Mouse (Mus musculus) heart, embryonic 13.5 days (tissue): ENCODE results near the gene Heatr5a. TPM values are rescaled to one million over a fixed set of nuclear protein-coding genes. Genes with fewer than 3 reads are reported as not detected.

ENCODE experiments used
- ATAC-seq: fragments of 200-750 bp; cut with Nextera tagmentation; 2 replicates; pipeline ENCODE4 v1.8.0; 2017; ENCODE audit warnings: moderate TSS enrichment; ENCODE audit not compliant: insufficient number of reproducible peaks, low FRiP score, low TSS enrichment; ENCODE audit errors: extremely low read depth
- H3K27ac ChIP-seq: fragments of 300-500 bp; sonication (generic); replicated peaks from 2 replicates; pipeline ENCODE4 v1.5.1; 2015; ENCODE audit warnings: moderate library complexity, mild to moderate bottlenecking, inconsistent platforms
- H3K27me3 ChIP-seq: fragments of 300-500 bp; sonication (generic); replicated peaks from 2 replicates; pipeline ENCODE4 v1.6.1; 2015; ENCODE audit warnings: mild to moderate bottlenecking, inconsistent platforms
- H3K36me3 ChIP-seq: fragments of 300-500 bp; sonication (generic); 2 replicates; pipeline ENCODE4 v1.6.1; 2015; ENCODE audit warnings: mild to moderate bottlenecking, inconsistent platforms
- H3K4me1 ChIP-seq: fragments of 300-500 bp; sonication (generic); 2 replicates; pipeline ENCODE4 v1.6.1; 2015; ENCODE audit warnings: inconsistent platforms
- H3K4me2 ChIP-seq: fragments of 300-500 bp; sonication (generic); 2 replicates; pipeline ENCODE4 v1.6.1; 2015; ENCODE audit warnings: inconsistent platforms, mild to moderate bottlenecking, moderate library complexity
- H3K4me3 ChIP-seq: fragments of 300-500 bp; sonication (generic); 2 replicates; pipeline ENCODE4 v1.5.1; 2015; ENCODE audit warnings: moderate library complexity, mild to moderate bottlenecking, inconsistent platforms
- H3K9ac ChIP-seq: fragments of 300-500 bp; sonication (generic); 2 replicates; pipeline ENCODE4 v1.6.1; 2015; ENCODE audit warnings: inconsistent platforms, mild to moderate bottlenecking, moderate library complexity
- H3K9me3 ChIP-seq: fragments of 300-500 bp; sonication (generic); 2 replicates; pipeline ENCODE4 v1.6.1; 2016; ENCODE audit warnings: inconsistent platforms
- WGBS: fragments of 180-500 bp; shearing (Covaris S2); methylation state at CpG from one replicate; pipeline ENCODE4 v1.1.7; 2015; ENCODE audit warnings: mixed read lengths; 5-methylcytosine and 5-hydroxymethylcytosine counted together
- polyA plus RNA-seq: library from polyadenylated mRNA; unstranded; fragments of >200 nt; fragmentation: Nextera tagmentation; extraction: Ambion mirVana; gene quantifications from 2 replicates; pipeline ENCODE4 v1.2.1, GENCODE M21; 2015

Heatr5a gene
- polyA plus RNA-seq, 1 experiment from 2014 or later, result 7.5 TPM

DNA sequence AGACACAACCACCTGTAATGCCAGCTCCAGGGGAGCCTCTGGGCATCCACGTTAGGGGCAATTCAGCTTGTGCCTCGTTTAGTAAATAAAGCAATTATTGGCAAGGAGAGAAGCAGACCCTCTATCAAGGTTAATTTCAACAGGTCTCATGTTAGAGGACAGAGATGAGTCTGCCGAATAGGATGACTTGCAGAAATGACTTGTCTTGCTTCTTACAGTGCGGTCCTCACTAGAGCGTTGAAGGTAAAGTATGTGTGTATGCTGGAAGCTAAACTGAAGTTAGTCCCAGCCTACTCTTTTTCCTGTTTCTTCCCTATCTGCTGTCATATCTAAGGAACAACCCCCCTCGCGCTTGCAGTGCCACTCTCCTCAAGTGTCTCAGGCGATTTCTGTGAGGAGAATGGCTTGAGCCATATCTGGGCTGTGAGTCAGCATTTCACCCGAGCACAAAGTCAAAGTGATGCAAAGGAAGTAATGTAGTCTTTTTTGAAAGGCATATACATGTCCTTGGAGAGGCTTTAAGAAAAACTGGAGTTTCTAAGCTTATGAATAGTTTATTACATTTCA, 27.3 kb upstream of the Heatr5a start:
- Histone ChIP-seq H3K9ac (no peak overlapping the region), H3K4me1 (0 out of 2 replicates have a peak, but pooled peaks cover 4% of the 10 kb centered on the region), H3K36me3 (peaks cover 66% of the 10 kb centered on the region), H3K4me3 (no peak overlapping the region), H3K4me2 (no peak overlapping the region), H3K9me3 (no peaks in the 10 kb centered on the region), H3K27me3 (no peaks in the 10 kb centered on the region), H3K27ac (no peak overlapping the region)
- 66% methylated on average over 9 of the region's 9 CpGs for WGBS
- no peak for ATAC-seq

DNA sequence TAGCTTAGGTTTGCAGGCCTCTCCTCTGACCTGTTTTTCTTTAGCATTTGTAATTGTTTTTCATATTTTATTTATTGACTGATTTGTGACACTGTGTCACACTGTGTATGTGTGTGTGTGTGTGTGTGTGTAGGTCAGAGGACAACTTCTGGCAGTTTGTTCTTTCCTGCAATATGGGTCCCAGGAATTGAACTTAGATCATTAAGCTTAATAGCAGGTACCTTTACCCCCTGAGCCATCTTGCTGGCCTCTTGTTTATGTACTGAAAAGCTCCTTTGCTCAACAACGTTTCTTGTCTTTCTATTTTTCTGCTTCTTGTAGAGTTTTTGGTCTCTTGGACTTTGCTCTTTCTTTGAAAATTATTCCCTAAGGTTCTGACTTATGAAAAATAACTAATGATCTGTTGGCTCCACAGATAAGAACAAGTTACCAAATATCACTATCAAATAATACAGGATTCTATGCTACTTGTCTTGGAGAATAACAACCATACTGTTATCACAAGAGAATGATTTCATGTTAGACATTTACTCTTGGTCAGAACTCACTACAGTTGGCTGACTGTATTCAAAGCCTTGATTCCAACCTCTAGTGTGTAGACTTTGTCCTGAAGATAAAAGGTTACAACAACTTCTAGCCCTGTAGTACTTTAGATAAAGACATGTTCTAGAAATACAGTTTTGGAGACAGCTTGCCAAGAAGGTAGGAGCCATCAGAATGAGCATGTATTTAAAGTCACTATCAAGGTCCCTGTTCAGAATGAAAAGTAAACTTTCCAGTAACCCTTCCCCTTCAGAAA, 24.8 kb upstream of the Heatr5a start:
- Histone ChIP-seq H3K4me2 (no peak overlapping the region), H3K9ac (no peak overlapping the region), H3K9me3 (no peaks in the 10 kb centered on the region), H3K27ac (no peak overlapping the region), H3K4me1 (no peaks in the 10 kb centered on the region), H3K4me3 (no peak overlapping the region), H3K36me3 (peaks cover 66% of the 10 kb centered on the region), H3K27me3 (no peaks in the 10 kb centered on the region)
- 86% methylated on average over 1 of the region's 1 CpGs for WGBS
- no peak for ATAC-seq

DNA sequence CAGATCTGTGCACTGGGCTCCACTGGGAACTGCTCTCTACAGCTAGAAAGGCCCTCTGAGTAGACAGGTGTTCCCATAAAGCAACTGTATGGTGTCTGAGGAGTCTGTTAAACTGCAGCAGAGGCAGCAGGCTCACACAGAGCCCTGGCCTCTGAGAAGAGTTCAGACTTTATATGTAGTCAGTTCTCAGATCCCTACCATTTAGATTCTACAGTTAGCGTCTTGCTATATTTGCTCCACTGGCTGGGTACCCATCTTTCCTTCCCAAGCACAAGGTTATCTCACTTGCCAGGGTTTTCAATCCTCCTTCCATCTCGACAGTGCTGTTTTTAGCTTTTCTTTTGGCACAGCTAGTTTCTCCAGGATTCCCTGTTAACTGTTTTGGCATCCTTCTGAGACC, 19.5 kb upstream of the Heatr5a start:
- H3K27me3 ChIP-seq, result no peaks in the 10 kb centered on the region
- WGBS, result 55% methylated on average over 2 of the region's 2 CpGs
- H3K9ac ChIP-seq, result no peak overlapping the region; the same call in 1 of the 2 replicates
- H3K4me2 ChIP-seq, result no peak overlapping the region
- peaks cover 27% of the 10 kb centered on the region for H3K36me3 ChIP-seq
- no peak overlapping the region for H3K27ac ChIP-seq
- no peak overlapping the region for H3K4me3 ChIP-seq
- H3K4me1 ChIP-seq, result peaks cover 5% of the 10 kb centered on the region
- H3K9me3 ChIP-seq, result no peaks in the 10 kb centered on the region
- no peak for ATAC-seq

DNA sequence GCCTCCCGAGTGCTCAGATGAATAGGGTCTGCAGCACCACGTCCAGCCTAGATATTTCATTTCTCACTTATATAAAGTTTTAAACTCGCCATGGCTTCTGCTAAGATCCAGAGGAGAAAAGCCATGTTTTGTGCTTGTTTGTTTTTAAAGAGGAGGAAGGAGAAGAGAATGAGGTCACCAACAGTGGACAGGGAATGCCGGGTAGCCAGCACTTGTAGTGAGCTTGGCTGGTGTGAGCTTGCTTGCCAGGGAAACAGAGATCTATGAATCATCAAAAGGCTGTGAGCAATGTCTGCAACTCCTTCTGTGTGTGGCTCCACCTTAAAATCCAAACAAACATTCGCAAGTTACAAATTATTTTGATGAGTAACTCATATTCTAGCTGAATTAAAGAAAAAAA, 17.4 kb upstream of the Heatr5a start:
- H3K9ac ChIP-seq, result no peak overlapping the region
- H3K4me1 ChIP-seq, result peaks cover 15% of the 10 kb centered on the region
- H3K27me3 ChIP-seq, result no peaks in the 10 kb centered on the region
- H3K36me3 ChIP-seq, result peaks cover 6% of the 10 kb centered on the region
- 70% methylated on average over 5 of the region's 5 CpGs for WGBS
- no peaks in the 10 kb centered on the region for H3K9me3 ChIP-seq
- no peak for ATAC-seq
- no peak overlapping the region for H3K27ac ChIP-seq
- no peak overlapping the region for H3K4me3 ChIP-seq
- H3K4me2 ChIP-seq, result no peak overlapping the region

DNA sequence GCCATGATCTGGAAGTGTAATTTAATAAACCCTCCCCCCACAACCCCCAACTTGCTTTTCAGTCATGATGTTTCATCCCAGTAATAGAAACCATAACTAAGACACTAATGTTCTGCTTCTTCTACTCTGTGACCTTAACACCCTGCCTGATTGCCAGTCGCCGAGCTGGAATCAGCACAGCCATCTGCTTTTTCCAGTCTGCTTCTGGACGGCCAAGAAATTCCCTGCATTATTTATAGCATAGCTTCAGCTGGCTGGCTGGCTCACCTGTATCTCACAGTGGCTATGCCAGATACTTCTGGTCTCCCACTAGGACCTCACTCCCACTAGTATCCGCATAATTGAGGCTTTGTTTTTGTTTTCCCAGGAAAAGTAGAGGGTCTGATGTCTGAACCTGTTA, 14.7 kb upstream of the Heatr5a start:
- no peaks in the 10 kb centered on the region for H3K9me3 ChIP-seq
- H3K4me3 ChIP-seq, result no peak overlapping the region
- H3K4me2 ChIP-seq, result no peak overlapping the region
- no peaks in the 10 kb centered on the region for H3K27me3 ChIP-seq
- H3K36me3 ChIP-seq, result peaks cover 4% of the 10 kb centered on the region; the same call in 1 of the 2 replicates
- 40% methylated on average over 4 of the region's 4 CpGs for WGBS
- ATAC-seq, result no peak
- peaks cover 15% of the 10 kb centered on the region for H3K4me1 ChIP-seq
- no peak overlapping the region for H3K27ac ChIP-seq
- H3K9ac ChIP-seq, result no peak overlapping the region

DNA sequence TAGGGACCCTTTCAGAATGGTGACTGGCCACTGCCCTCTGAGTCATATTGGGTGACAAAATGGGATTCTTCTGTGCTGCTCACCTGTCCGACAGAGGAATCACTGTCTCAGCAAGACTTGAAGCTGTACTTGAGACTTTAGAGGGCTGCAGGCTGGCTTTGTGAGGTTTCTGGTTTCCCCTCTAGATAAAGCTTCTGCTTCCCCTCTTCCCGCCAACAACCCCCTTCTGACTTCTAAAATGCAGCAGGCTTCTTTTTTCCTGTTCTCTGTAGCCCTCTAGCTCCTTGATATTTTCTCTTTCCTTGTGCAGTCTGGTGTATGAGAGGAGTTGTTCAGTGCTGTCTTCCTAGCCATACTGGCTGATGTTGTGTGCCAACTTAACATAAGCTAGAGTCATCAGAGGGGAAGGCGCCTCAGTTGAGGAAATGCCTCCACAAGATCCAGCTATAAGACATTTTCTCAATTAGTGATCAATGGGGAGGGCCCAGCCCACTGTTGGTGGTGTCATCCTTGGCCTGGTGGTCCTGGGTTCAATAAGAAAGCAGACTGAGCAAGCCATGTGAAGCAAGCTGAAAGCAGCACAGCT, 14.1 kb upstream of the Heatr5a start:
- no peak overlapping the region for H3K4me2 ChIP-seq
- peaks cover 15% of the 10 kb centered on the region for H3K4me1 ChIP-seq
- no peaks in the 10 kb centered on the region for H3K9me3 ChIP-seq
- no peak overlapping the region for H3K9ac ChIP-seq
- peaks cover 4% of the 10 kb centered on the region; the same call in 1 of the 2 replicates for H3K36me3 ChIP-seq
- H3K27me3 ChIP-seq, result no peaks in the 10 kb centered on the region
- H3K27ac ChIP-seq, result no peak overlapping the region
- no peak for ATAC-seq
- WGBS, result 72% methylated on average over 3 of the region's 3 CpGs
- no peak overlapping the region for H3K4me3 ChIP-seq

DNA sequence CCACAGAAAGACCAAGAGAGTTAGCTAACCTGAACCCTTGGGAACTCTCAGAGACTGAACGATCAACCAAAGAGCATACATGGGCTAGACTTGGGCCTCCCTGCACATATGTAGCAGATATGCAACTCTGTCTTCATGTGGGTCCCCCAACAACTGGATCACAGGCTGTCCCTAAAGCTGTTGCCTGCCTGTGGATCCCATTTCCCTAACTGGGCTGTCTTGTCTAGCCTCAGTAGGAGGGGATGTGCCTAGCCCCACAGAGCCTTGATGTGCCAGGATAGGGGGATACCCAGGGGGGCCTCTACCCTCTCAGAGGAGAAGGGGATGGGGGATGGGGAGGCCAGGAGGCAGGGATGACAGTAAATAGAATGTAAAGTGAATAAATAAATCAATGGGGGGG, 12.5 kb upstream of the Heatr5a start:
- H3K9ac ChIP-seq, result no peak overlapping the region
- no peak for ATAC-seq
- H3K36me3 ChIP-seq, result peaks cover 4% of the 10 kb centered on the region; the same call in 1 of the 2 replicates
- H3K4me2 ChIP-seq, result no peak overlapping the region
- H3K4me3 ChIP-seq, result no peak overlapping the region
- no peak overlapping the region for H3K27ac ChIP-seq
- H3K4me1 ChIP-seq, result peaks cover 15% of the 10 kb centered on the region
- no peaks in the 10 kb centered on the region for H3K27me3 ChIP-seq
- no peaks in the 10 kb centered on the region for H3K9me3 ChIP-seq
- 83% methylated on average over 1 of the region's 1 CpGs for WGBS

DNA sequence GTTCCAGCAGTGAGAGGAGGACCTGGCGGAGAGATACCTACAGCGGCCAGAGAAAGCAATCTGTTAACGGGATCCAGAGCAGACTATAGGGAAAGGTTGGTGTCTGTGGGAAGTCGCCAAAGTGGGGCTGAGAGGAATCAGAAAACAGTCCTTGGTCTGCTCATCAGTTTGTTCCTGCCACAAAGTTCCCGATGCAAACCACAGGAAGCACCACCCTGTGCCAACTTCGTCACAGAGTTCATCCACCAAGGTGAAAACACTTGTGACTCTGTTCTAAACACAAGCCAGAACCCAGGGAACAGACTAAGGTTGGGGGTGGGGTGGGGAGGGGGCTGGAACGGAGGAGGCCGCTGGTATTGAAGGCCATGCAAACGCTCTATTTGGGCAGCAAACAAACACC, 5.4 kb upstream of the Heatr5a start:
- Histone ChIP-seq H3K9ac (no peak overlapping the region), H3K4me3 (no peak overlapping the region), H3K4me2 (no peak overlapping the region), H3K27ac (no peak overlapping the region), H3K9me3 (no peaks in the 10 kb centered on the region), H3K4me1 (no peaks in the 10 kb centered on the region), H3K27me3 (no peaks in the 10 kb centered on the region), H3K36me3 (no peaks in the 10 kb centered on the region)
- ATAC-seq, result no peak
- WGBS, result 62% methylated on average over 9 of the region's 9 CpGs

DNA sequence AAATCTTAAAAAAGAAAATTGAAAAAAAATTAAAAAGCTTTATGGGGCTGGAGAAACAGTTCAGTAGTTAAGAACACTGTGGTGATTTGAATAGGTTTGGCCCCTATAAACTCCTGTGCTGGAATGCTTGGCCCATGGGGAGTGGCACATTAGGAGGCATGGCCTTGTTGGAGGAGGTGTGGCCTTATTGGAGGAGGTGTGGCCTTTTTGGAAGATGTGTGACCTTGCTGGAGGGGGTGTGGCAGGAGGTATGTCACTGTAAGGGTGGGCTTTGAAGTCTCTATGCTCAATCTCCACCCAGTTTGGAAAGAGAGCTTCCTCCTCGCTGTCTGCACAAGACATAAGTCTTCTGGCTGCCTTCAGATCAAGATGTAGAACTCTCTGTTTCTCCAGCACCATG, 3.3 kb upstream of the Heatr5a start:
- Histone ChIP-seq H3K4me1 (peaks cover 9% of the 10 kb centered on the region), H3K9ac (no peak overlapping the region), H3K9me3 (no peaks in the 10 kb centered on the region), H3K27ac (no peak overlapping the region), H3K36me3 (no peaks in the 10 kb centered on the region), H3K4me2 (no peak overlapping the region), H3K4me3 (no peak overlapping the region), H3K27me3 (no peaks in the 10 kb centered on the region)
- no peak for ATAC-seq
- WGBS, result 86% methylated on average over 1 of the region's 1 CpGs

DNA sequence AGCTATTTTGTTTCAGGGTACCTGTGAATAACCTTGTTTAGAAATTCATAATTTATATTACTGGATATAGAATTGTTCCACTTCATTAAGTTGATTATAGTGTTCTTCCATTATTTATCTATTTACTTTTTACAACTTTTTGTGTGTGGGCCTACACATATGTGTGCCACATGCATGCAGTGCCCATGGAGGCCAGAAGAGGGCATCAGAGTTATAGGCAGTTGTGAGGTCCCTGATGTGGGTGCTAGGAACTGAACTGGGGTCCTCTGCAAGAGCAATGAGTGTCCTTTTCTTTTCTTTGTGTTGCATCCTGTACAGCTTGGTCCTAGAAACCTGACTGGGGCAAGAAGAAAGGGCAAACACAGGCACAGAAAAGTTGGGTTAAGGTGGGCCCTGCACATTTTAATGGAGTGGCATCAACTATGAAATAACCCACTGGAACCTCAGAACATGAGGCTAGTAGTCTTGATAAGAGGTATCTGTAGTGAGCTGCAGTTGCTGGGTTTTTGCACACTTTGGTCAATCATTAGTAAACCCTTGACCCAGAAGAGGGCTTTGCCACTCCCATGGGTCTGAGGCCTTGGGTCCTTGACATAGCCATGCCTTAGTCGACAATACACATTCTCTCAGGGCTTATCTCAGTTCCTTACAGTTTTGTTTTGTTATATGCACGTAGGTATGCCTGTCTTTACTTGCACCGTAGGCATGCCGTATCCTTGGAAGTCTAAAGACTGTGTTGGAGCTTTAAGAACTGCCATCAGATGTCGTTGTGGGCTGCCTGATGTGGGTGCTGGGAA, 1.3 kb upstream of the Heatr5a start:
- no peak for ATAC-seq
- Histone ChIP-seq H3K36me3 (no peaks in the 10 kb centered on the region), H3K4me2 (no peak overlapping the region), H3K9me3 (no peaks in the 10 kb centered on the region), H3K4me1 (peaks cover 17% of the 10 kb centered on the region), H3K27me3 (no peaks in the 10 kb centered on the region), H3K4me3 (no peak overlapping the region), H3K9ac (no peak overlapping the region), H3K27ac (no peak overlapping the region)
- 89% methylated on average over 5 of the region's 5 CpGs for WGBS

DNA sequence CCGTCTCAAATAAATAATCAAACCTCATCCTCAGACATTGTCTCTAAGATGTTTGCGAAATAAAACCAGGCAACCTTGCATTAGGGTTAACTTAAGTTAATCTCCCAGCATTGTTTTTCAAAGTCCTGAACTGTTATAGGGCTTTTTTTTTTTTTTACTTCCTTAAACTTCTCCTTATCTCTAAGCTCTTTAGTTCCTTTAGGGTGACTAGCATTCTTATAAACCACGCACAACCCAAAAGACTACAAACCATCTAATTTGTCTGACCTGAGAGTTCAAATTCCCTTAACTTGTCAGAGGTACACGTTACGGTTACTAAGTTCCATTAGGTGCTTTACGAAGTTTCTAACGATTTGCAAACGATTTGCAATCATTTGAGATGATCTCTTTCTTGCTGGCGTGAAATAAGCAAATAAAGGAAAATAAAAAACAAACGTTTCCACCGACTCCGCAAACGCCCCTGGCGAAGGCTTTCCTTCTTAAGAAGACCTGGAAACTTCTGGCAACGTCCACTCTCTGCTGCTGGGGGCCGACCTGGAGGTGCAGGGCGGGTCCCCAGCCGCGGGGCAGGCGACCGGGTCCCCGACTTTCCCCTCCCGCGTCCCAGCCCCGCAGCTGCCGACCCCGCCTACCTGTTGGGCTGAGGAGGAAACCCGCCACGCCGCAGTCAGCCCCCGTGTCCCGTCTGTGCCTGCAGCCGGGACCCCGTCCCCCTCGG, 610 bp downstream of the Heatr5a start:
- Histone ChIP-seq H3K9ac (peak overlapping the region; percentile 95), H3K36me3 (peaks cover 6% of the 10 kb centered on the region; the same call in 1 of the 2 replicates), H3K27ac (peak overlapping the region; percentile 93), H3K27me3 (no peaks in the 10 kb centered on the region), H3K4me3 (peak overlapping the region; percentile 85), H3K4me2 (peak overlapping the region; percentile 79), H3K9me3 (no peaks in the 10 kb centered on the region), H3K4me1 (peaks cover 17% of the 10 kb centered on the region)
- whole genome bisulfite sequencing, result under 1% methylated on average over 34 of the region's 35 CpGs
- no peak; the same call in 1 of the 2 replicates for ATAC-seq
